Comparison of ENCODE assay signal across 8 mouse cellular contexts in genomic region chr17:50236702-50237435, GRCm38 (mm10). TPM values are rescaled to one million over a fixed set of nuclear protein-coding genes. Genes with fewer than 3 reads are reported as not detected.
DNase-seq lines count a peak whose midpoint lies in the region; ATAC-seq and TF ChIP-seq lines count a peak whose summit lies in the region.

No protein-coding gene starts in this region.

- H3K4me2 ChIP-seq in hindbrain, embryonic 15.5 days = peak overlapping the region; percentile 27; the same call in 1 of the 2 replicates
- peak overlapping the region; percentile 31 for H3K4me2 ChIP-seq in neural tube, embryonic 13.5 days

- WGBS in hindbrain, embryonic 15.5 days = 14% methylated on average over 9 of the region's 9 CpGs
- WGBS in neural tube, embryonic 13.5 days = 21% methylated on average over 9 of the region's 9 CpGs

- H3K4me3 ChIP-seq in layer of hippocampus, adult 2 months = peak overlapping the region; percentile 14
- H3K4me3 ChIP-seq in hindbrain, embryonic 15.5 days = no peak overlapping the region
- no peak overlapping the region for H3K4me3 ChIP-seq in neural tube, embryonic 13.5 days

- H3K36me3 ChIP-seq in hindbrain, embryonic 15.5 days = no peaks in the 10 kb centered on the region
- no peaks in the 10 kb centered on the region for H3K36me3 ChIP-seq in neural tube, embryonic 13.5 days

- H3K27ac ChIP-seq in layer of hippocampus, adult 2 months = peak overlapping the region; percentile 61
- peak overlapping the region; percentile 86 for H3K27ac ChIP-seq in hindbrain, embryonic 15.5 days (replicated peaks)
- peak overlapping the region; percentile 93 for H3K27ac ChIP-seq in neural tube, embryonic 13.5 days (replicated peaks)

- no peaks in the 10 kb centered on the region for H3K27me3 ChIP-seq in hindbrain, embryonic 15.5 days
- 0 out of 2 replicates have a peak, but pooled peaks cover 4% of the 10 kb centered on the region for H3K27me3 ChIP-seq in neural tube, embryonic 13.5 days

- H3K4me1 ChIP-seq in hindbrain, embryonic 15.5 days (replicated peaks) = peaks cover 13% of the 10 kb centered on the region
- H3K4me1 ChIP-seq in neural tube, embryonic 13.5 days (replicated peaks) = peaks cover 18% of the 10 kb centered on the region

- peak overlapping the region; percentile 22; the same call in 1 of the 2 replicates for H3K9ac ChIP-seq in hindbrain, embryonic 15.5 days
- peak overlapping the region; percentile 44 for H3K9ac ChIP-seq in neural tube, embryonic 13.5 days

- no peak for TF ChIP-seq CTCF in layer of hippocampus, adult 2 months (conservative IDR thresholded peaks at IDR 0.05)

- H3K9me3 ChIP-seq in hindbrain, embryonic 15.5 days = no peaks in the 10 kb centered on the region
- H3K9me3 ChIP-seq in neural tube, embryonic 13.5 days = no peaks in the 10 kb centered on the region

- no peak for DNase-seq in layer of hippocampus, adult 2 months (ENCODE audit: low spot score in 2 of 2)
- DNase-seq in layer of hippocampus, adult 9-11 months = no peak
- peak; percentile 44 for DNase-seq in embryo, embryonic 9.5 days (ENCODE audit: extremely low spot score)
- no peak for DNase-seq in layer of hippocampus, adult 9-10 months (ENCODE audit: low spot score)
- no peak for DNase-seq in thymus, adult 18-20 months

- ATAC-seq in hindbrain, embryonic 15.5 days (ENCODE audit: low FRiP score, low read depth) = peak; percentile 84
- ATAC-seq in neural tube, embryonic 13.5 days (ENCODE audit: low read depth) = peak; percentile 91
- no peak for ATAC-seq in CD4-positive, CD25-positive, alpha-beta regulatory T cell, adult 4 months

RNA-seq across cellular contexts. Expression of gene Rftn1, which starts 46.4 kb away (rescaled TPM):
- total RNA-seq in layer of hippocampus, adult 2 months (2021) = 10 to 100 TPM; 14.3 to 16.5 TPM
- 19.7 and 21.2 TPM in 2 replicates for polyA plus RNA-seq in hindbrain, embryonic 15.5 days (2015; fragmentation: Nextera tagmentation; extraction: Ambion mirVana)
- polyA plus RNA-seq in neural tube, embryonic 13.5 days (2015; fragmentation: Nextera tagmentation; extraction: Ambion mirVana) = 18.5 and 18.7 TPM in 2 replicates
- 10 to 100 TPM; 23.8 to 32.4 TPM for polyA plus RNA-seq in CD4-positive, CD25-positive, alpha-beta regulatory T cell, adult 4 months (2017; shearing (Covaris generic))

RNA-seq across cellular contexts. Expression of gene Dazl, which starts 56.6 kb away (rescaled TPM):
- total RNA-seq in layer of hippocampus, adult 2 months (2021) = 1 to 10 TPM; 4.6 to 5.9 TPM
- polyA plus RNA-seq in hindbrain, embryonic 15.5 days (2015; fragmentation: Nextera tagmentation; extraction: Ambion mirVana) = 0.51 and 0.57 TPM in 2 replicates
- 0.15 and 0.50 TPM in 2 replicates for polyA plus RNA-seq in neural tube, embryonic 13.5 days (2015; fragmentation: Nextera tagmentation; extraction: Ambion mirVana)
- under 1 TPM in 1 of 2 experiments, not detected in 1; 0.26 TPM for polyA plus RNA-seq in CD4-positive, CD25-positive, alpha-beta regulatory T cell, adult 4 months (2017; shearing (Covaris generic))
